Mouse (Mus musculus) retina, postnatal 1 day (tissue): ENCODE data around the gene Cabp7.
A peak's percentile ranks its signal among the peaks of the same experiment; 100 is the strongest.

ENCODE experiments used
- DNase-seq: peaks from one replicate; pipeline ENCODE4 v3.0.0-alpha.2; 2012

Cabp7 gene

GRCm38 (mm10) chr11:4746733-4747132, at the start of gene Cabp7:
Gene Cabp7, minus strand, starts transcription at chr11:4746778.
- no peak for DNase-seq

- DNase-seq = peak; percentile 78
These were observed 46.4 kb upstream of the Cabp7 start for GRCm38 (mm10) chr11:4793006-4793405.

GRCm38 (mm10) chr11:4791549-4791948, 45.0 kb upstream of the Cabp7 start:
- peak; percentile 52 for DNase-seq

- DNase-seq = no peak
These were observed 43.1 kb upstream of the Cabp7 start for GRCm38 (mm10) chr11:4789691-4790090.

- no peak for DNase-seq
These were observed 38.1 kb upstream of the Cabp7 start for GRCm38 (mm10) chr11:4784629-4785142.

GRCm38 (mm10) chr11:4783116-4783515, 36.5 kb upstream of the Cabp7 start:
- DNase-seq = no peak

- DNase-seq = no peak
These were observed 34.3 kb upstream of the Cabp7 start for GRCm38 (mm10) chr11:4780927-4781326.

GRCm38 (mm10) chr11:4772925-4773324, 26.3 kb upstream of the Cabp7 start:
- peak; percentile 78 for DNase-seq

GRCm38 (mm10) chr11:4771756-4772155, 25.2 kb upstream of the Cabp7 start:
- no peak for DNase-seq

- no peak for DNase-seq
These were observed 23.3 kb upstream of the Cabp7 start for GRCm38 (mm10) chr11:4769881-4770280.

- DNase-seq = no peak
These were observed 22.7 kb upstream of the Cabp7 start for GRCm38 (mm10) chr11:4769293-4769692.

- DNase-seq = no peak
These were observed 21.8 kb upstream of the Cabp7 start for GRCm38 (mm10) chr11:4768399-4768798.

GRCm38 (mm10) chr11:4764476-4764875, 17.9 kb upstream of the Cabp7 start:
- DNase-seq = no peak

GRCm38 (mm10) chr11:4763631-4764030, 17.1 kb upstream of the Cabp7 start:
- DNase-seq = no peak

- no peak for DNase-seq
These were observed 15.9 kb upstream of the Cabp7 start for GRCm38 (mm10) chr11:4762511-4762910.

- no peak for DNase-seq
These were observed 15.4 kb upstream of the Cabp7 start for GRCm38 (mm10) chr11:4761991-4762390.

GRCm38 (mm10) chr11:4760438-4760837, 13.9 kb upstream of the Cabp7 start:
- DNase-seq = peak; percentile 75

GRCm38 (mm10) chr11:4757789-4758158, 11.2 kb upstream of the Cabp7 start:
- DNase-seq = no peak

GRCm38 (mm10) chr11:4756984-4757788, 10.6 kb upstream of the Cabp7 start:
- DNase-seq = no peak

GRCm38 (mm10) chr11:4756460-4756859, 9.9 kb upstream of the Cabp7 start:
- DNase-seq = no peak

GRCm38 (mm10) chr11:4754867-4755266, 8.3 kb upstream of the Cabp7 start:
- DNase-seq = no peak

GRCm38 (mm10) chr11:4754036-4754435, 7.5 kb upstream of the Cabp7 start:
- DNase-seq = no peak

GRCm38 (mm10) chr11:4752836-4753235, 6.3 kb upstream of the Cabp7 start:
- DNase-seq = peak; percentile 82

- DNase-seq = peak; percentile 79
These were observed 3.7 kb upstream of the Cabp7 start for GRCm38 (mm10) chr11:4750263-4750662.

GRCm38 (mm10) chr11:4747285-4747684, 707 bp upstream of the Cabp7 start:
- DNase-seq = no peak
